Mouse (Mus musculus) olfactory bulb, adult 2 months (tissue): ENCODE data around the gene Aplnr.

Source experiments
- CTCF ChIP-seq: fragments of 200-500 bp; IDR thresholded peaks from 2 replicates; pipeline ENCODE4 v1.5.1; 2012; ENCODE audit warnings: low read depth, mild to moderate bottlenecking, low read length, moderate library complexity; ENCODE audit not compliant: insufficient read depth
- POLR2A ChIP-seq: fragments of 200-500 bp; IDR thresholded peaks from 2 replicates; pipeline ENCODE4 v1.6.1; 2012; ENCODE audit warnings: mild to moderate bottlenecking, low read depth, low read length, moderate library complexity; ENCODE audit not compliant: insufficient read depth

- no peak for TF ChIP-seq CTCF
- TF ChIP-seq POLR2A: no peak
Observed at GRCm38 (mm10) chr2:85123187-85123868, 12.7 kb upstream of the Aplnr start.
